Mouse (Mus musculus): Measurements from ENCODE around the gene Myo1b. TPM values are rescaled to one million over a fixed set of nuclear protein-coding genes. Genes with fewer than 3 reads are reported as not detected.

The Myo1b gene
- total and polyA plus RNA-seq, 2 experiments from 2014 or later: 27.9 to 44.7 TPM

- H3K9ac ChIP-seq (replicated peaks; ENCODE audit: low read length): no peak overlapping the region
- no peak for TF ChIP-seq CTCF (IDR thresholded peaks at IDR 0.05; ENCODE audit: low read depth)
- no peak for DNase-seq (ENCODE audit: low spot score)
- no peak overlapping the region for H3K27ac ChIP-seq
- no peak overlapping the region for H3K4me2 ChIP-seq (ENCODE audit: low read depth, low read length)
- H3K36me3 ChIP-seq (ENCODE audit: insufficient read depth, low read length): no peaks in the 10 kb centered on the region
- no peak for ATAC-seq
- H3K27me3 ChIP-seq (ENCODE audit: insufficient read depth, low read length): no peaks in the 10 kb centered on the region
- H3K4me3 ChIP-seq (ENCODE audit: low read length): no peak overlapping the region
- no peaks in the 10 kb centered on the region for H3K9me3 ChIP-seq (ENCODE audit: low read length)
- H3K4me1 ChIP-seq (ENCODE audit: insufficient read depth, low read length): no peaks in the 10 kb centered on the region
- 69% methylated on average over 5 of the region's 5 CpGs for WGBS
Measured at GRCm38 (mm10) chr1:51739252-51739852, 176.5 kb downstream of the Myo1b start.

- Histone ChIP-seq H3K4me1 (ENCODE audit: insufficient read depth, low read length) (no peaks in the 10 kb centered on the region), H3K4me3 (ENCODE audit: low read length) (no peak overlapping the region), H3K36me3 (ENCODE audit: insufficient read depth, low read length) (no peaks in the 10 kb centered on the region), H3K27ac (no peak overlapping the region), H3K9me3 (ENCODE audit: low read length) (no peaks in the 10 kb centered on the region), H3K27me3 (ENCODE audit: insufficient read depth, low read length) (no peaks in the 10 kb centered on the region), H3K4me2 (ENCODE audit: low read depth, low read length) (no peak overlapping the region), H3K9ac (replicated peaks; ENCODE audit: low read length) (no peak overlapping the region)
- no peak for ATAC-seq
- 78% methylated on average over 2 of the region's 2 CpGs for WGBS
- TF ChIP-seq CTCF (IDR thresholded peaks at IDR 0.05; ENCODE audit: low read depth): no peak
- DNase-seq (ENCODE audit: low spot score): no peak
Measured at GRCm38 (mm10) chr1:51736822-51737221, 179.0 kb downstream of the Myo1b start.

- WGBS: 80% methylated on average over 6 of the region's 6 CpGs
- ATAC-seq: no peak
- TF ChIP-seq CTCF (IDR thresholded peaks at IDR 0.05; ENCODE audit: low read depth): no peak
Measured at GRCm38 (mm10) chr1:51734721-51735120, 181.2 kb downstream of the Myo1b start.

DNA sequence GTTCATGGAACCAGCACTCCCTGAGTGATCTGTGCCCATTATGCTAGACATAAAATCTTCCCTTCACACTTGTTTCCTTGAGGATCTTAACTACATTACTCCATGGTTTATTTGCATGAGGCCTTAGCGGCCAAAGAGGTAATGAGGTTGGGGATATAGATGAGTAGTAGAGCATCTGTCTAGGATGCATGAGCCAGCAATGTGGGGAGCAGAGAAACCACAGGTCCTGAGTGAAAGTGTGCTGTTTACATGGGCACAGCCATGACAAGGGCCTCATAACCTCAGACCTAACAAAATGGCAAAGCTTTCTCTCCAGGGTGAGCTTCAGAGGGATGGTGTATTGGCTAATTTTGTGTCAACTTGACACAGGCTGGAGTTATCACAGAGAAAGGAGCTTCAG is 186.5 kb downstream of the Myo1b start:
- H3K27ac ChIP-seq: no peak overlapping the region
- H3K4me2 ChIP-seq (ENCODE audit: low read depth, low read length): no peak overlapping the region
- H3K4me1 ChIP-seq (ENCODE audit: insufficient read depth, low read length): no peaks in the 10 kb centered on the region
- H3K9me3 ChIP-seq (ENCODE audit: low read length): no peaks in the 10 kb centered on the region
- TF ChIP-seq CTCF (IDR thresholded peaks at IDR 0.05; ENCODE audit: low read depth): no peak
- no peak overlapping the region for H3K4me3 ChIP-seq (ENCODE audit: low read length)
- no peaks in the 10 kb centered on the region for H3K36me3 ChIP-seq (ENCODE audit: insufficient read depth, low read length)
- H3K27me3 ChIP-seq (ENCODE audit: insufficient read depth, low read length): no peaks in the 10 kb centered on the region
- no peak overlapping the region for H3K9ac ChIP-seq (replicated peaks; ENCODE audit: low read length)
- ATAC-seq (no peak), DNase-seq (ENCODE audit: low spot score) (no peak)
- 84% methylated on average over 1 of the region's 1 CpGs for WGBS

More at GRCm38 (mm10) chr1:51734721-51735120, 181.2 kb downstream of the Myo1b start:
- no peaks in the 10 kb centered on the region for H3K9me3 ChIP-seq (ENCODE audit: low read length)
- H3K4me1 ChIP-seq (ENCODE audit: insufficient read depth, low read length): no peaks in the 10 kb centered on the region
- no peak overlapping the region for H3K4me2 ChIP-seq (ENCODE audit: low read depth, low read length)
- DNase-seq (ENCODE audit: low spot score): no peak
- H3K4me3 ChIP-seq (ENCODE audit: low read length): no peak overlapping the region
- H3K27me3 ChIP-seq (ENCODE audit: insufficient read depth, low read length): no peaks in the 10 kb centered on the region
- H3K9ac ChIP-seq (replicated peaks; ENCODE audit: low read length): no peak overlapping the region
- H3K27ac ChIP-seq: no peak overlapping the region
- H3K36me3 ChIP-seq (ENCODE audit: insufficient read depth, low read length): no peaks in the 10 kb centered on the region

GRCm38 (mm10) chr1:51728816-51729215 is 187.1 kb downstream of the Myo1b start:
- Histone ChIP-seq H3K9ac (replicated peaks; ENCODE audit: low read length) (no peak overlapping the region), H3K4me1 (ENCODE audit: insufficient read depth, low read length) (no peaks in the 10 kb centered on the region), H3K4me3 (ENCODE audit: low read length) (no peak overlapping the region), H3K9me3 (ENCODE audit: low read length) (no peaks in the 10 kb centered on the region), H3K27ac (no peak overlapping the region), H3K27me3 (ENCODE audit: insufficient read depth, low read length) (no peaks in the 10 kb centered on the region), H3K36me3 (ENCODE audit: insufficient read depth, low read length) (no peaks in the 10 kb centered on the region), H3K4me2 (ENCODE audit: low read depth, low read length) (no peak overlapping the region)
- WGBS: 89% methylated on average over 4 of the region's 4 CpGs
- ATAC-seq (no peak), DNase-seq (ENCODE audit: low spot score) (no peak)
- TF ChIP-seq CTCF (IDR thresholded peaks at IDR 0.05; ENCODE audit: low read depth): no peak

GRCm38 (mm10) chr1:51719897-51720673 is 195.8 kb downstream of the Myo1b start:
- no peak for TF ChIP-seq CTCF (IDR thresholded peaks at IDR 0.05; ENCODE audit: low read depth)
- no peak overlapping the region for H3K4me3 ChIP-seq (ENCODE audit: low read length)
- H3K36me3 ChIP-seq (ENCODE audit: insufficient read depth, low read length): no peaks in the 10 kb centered on the region
- H3K27ac ChIP-seq: no peak overlapping the region
- H3K9ac ChIP-seq (replicated peaks; ENCODE audit: low read length): no peak overlapping the region
- 0 out of 2 replicates have a peak, but pooled peaks have one; percentile 45 for ATAC-seq
- H3K9me3 ChIP-seq (ENCODE audit: low read length): no peaks in the 10 kb centered on the region
- no peaks in the 10 kb centered on the region for H3K4me1 ChIP-seq (ENCODE audit: insufficient read depth, low read length)
- WGBS: 44% methylated on average over 9 of the region's 9 CpGs
- DNase-seq (ENCODE audit: low spot score): peak; percentile 61
- H3K27me3 ChIP-seq (ENCODE audit: insufficient read depth, low read length): no peaks in the 10 kb centered on the region
- H3K4me2 ChIP-seq (ENCODE audit: low read depth, low read length): peak overlapping the region; percentile 17; the same call in 1 of the 2 replicates

GRCm38 (mm10) chr1:51710831-51711230 is 205.0 kb downstream of the Myo1b start:
- H3K9ac ChIP-seq (replicated peaks; ENCODE audit: low read length): no peak overlapping the region
- TF ChIP-seq CTCF (IDR thresholded peaks at IDR 0.05; ENCODE audit: low read depth): no peak
- H3K4me2 ChIP-seq (ENCODE audit: low read depth, low read length): no peak overlapping the region
- H3K4me1 ChIP-seq (ENCODE audit: insufficient read depth, low read length): no peaks in the 10 kb centered on the region
- DNase-seq (ENCODE audit: low spot score): no peak
- H3K4me3 ChIP-seq (ENCODE audit: low read length): no peak overlapping the region
- 77% methylated on average over 2 of the region's 2 CpGs for WGBS
- no peak overlapping the region for H3K27ac ChIP-seq
- H3K9me3 ChIP-seq (ENCODE audit: low read length): no peaks in the 10 kb centered on the region
- H3K36me3 ChIP-seq (ENCODE audit: insufficient read depth, low read length): no peaks in the 10 kb centered on the region
- no peaks in the 10 kb centered on the region for H3K27me3 ChIP-seq (ENCODE audit: insufficient read depth, low read length)
- no peak for ATAC-seq

All from hindbrain, postnatal 0 days (tissue).